Mouse (Mus musculus): ENCODE measurements around the gene Cdc42bpg.

The Cdc42bpg gene

GRCm38 (mm10) chr19:6352107-6352505 is 45.9 kb downstream of the Cdc42bpg start:
- no peak for DNase-seq

GRCm38 (mm10) chr19:6354030-6354429 is 47.8 kb downstream of the Cdc42bpg start:
- no peak for DNase-seq

GRCm38 (mm10) chr19:6361291-6361690 is 55.0 kb downstream of the Cdc42bpg start:
- no peak for DNase-seq

GRCm38 (mm10) chr19:6363091-6363410 is 56.8 kb downstream of the Cdc42bpg start:
- no peak for DNase-seq

GRCm38 (mm10) chr19:6363411-6364240 is 57.4 kb downstream of the Cdc42bpg start, which contains the start of gene Sf1:
Sf1 (plus strand) TSS chr19:6363690.
- DNase-seq, result peak; percentile 100

- peak; percentile 87 to 90 for DNase-seq
Observed at GRCm38 (mm10) chr19:6364317-6364725, 58.1 kb downstream of the Cdc42bpg start.

- DNase-seq, result no peak
Observed at GRCm38 (mm10) chr19:6364842-6365241, 58.6 kb downstream of the Cdc42bpg start.

GRCm38 (mm10) chr19:6370175-6370574 is 63.9 kb downstream of the Cdc42bpg start:
- no peak for DNase-seq

- no peak for DNase-seq
Observed at GRCm38 (mm10) chr19:6372433-6372832, 66.2 kb downstream of the Cdc42bpg start.

- peak; percentile 40 to 78 for DNase-seq
Observed at GRCm38 (mm10) chr19:6373539-6374400, 67.5 kb downstream of the Cdc42bpg start.

- DNase-seq, result no peak
Observed at GRCm38 (mm10) chr19:6374571-6374970, 68.3 kb downstream of the Cdc42bpg start.

Measured in kidney, adult 8-10 months (tissue).